Mouse (Mus musculus): Measurements from ENCODE around the gene Srebf1. TPM values are rescaled to one million over a fixed set of nuclear protein-coding genes. Genes with fewer than 3 reads are reported as not detected.
A peak's percentile ranks its signal among the peaks of the same experiment; 100 is the strongest.

Srebf1 gene
- total RNA-seq, 1 experiment from 2014 or later: 45.7 TPM

DNA sequence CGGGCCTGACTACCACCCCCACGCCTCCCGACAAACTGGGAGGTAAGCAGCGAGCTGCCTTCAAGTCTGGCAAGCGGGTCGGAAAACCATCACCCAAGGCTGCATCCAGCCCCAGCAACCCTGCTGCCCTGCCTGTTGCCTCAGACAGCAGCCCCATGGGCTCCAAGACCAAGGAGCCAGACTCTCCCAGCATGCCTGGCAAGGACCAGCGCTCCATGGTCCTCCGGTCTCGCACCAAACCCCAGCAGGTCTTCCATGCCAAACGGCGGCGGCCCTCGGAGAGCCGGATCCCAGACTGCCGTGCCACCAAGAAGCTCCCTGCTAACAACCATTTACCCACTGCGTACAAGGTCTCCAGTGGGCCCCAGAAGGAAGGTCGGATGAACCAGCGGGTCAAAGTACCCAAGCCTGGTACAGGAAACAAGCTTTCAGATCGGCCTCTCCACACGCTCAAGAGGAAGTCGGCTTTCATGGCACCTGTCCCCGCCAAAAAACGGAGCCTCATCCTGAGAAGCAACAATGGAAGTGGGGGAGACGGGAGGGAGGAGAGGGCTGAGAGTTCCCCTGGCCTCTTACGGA is 34.0 kb downstream of the Srebf1 start:
- no peak for ATAC-seq (replicated peaks; ENCODE audit: insufficient number of reproducible peaks, low FRiP score, low TSS enrichment, poor library complexity, severe bottlenecking)

GRCm38 (mm10) chr11:60187070-60187469 is 35.3 kb downstream of the Srebf1 start:
- no peak for ATAC-seq (replicated peaks; ENCODE audit: insufficient number of reproducible peaks, low FRiP score, low TSS enrichment, poor library complexity, severe bottlenecking)

- ATAC-seq (replicated peaks; ENCODE audit: insufficient number of reproducible peaks, low FRiP score, low TSS enrichment, poor library complexity, severe bottlenecking): peak; percentile 82
Measured at GRCm38 (mm10) chr11:60185396-60186231, 36.8 kb downstream of the Srebf1 start.

- ATAC-seq (replicated peaks; ENCODE audit: insufficient number of reproducible peaks, low FRiP score, low TSS enrichment, poor library complexity, severe bottlenecking): no peak; the same call in 1 of the 2 replicates
Measured at GRCm38 (mm10) chr11:60184346-60185325, 37.7 kb downstream of the Srebf1 start.

- ATAC-seq (replicated peaks; ENCODE audit: insufficient number of reproducible peaks, low FRiP score, low TSS enrichment, poor library complexity, severe bottlenecking): no peak
Measured at GRCm38 (mm10) chr11:60182741-60183140, 39.6 kb downstream of the Srebf1 start.

DNA sequence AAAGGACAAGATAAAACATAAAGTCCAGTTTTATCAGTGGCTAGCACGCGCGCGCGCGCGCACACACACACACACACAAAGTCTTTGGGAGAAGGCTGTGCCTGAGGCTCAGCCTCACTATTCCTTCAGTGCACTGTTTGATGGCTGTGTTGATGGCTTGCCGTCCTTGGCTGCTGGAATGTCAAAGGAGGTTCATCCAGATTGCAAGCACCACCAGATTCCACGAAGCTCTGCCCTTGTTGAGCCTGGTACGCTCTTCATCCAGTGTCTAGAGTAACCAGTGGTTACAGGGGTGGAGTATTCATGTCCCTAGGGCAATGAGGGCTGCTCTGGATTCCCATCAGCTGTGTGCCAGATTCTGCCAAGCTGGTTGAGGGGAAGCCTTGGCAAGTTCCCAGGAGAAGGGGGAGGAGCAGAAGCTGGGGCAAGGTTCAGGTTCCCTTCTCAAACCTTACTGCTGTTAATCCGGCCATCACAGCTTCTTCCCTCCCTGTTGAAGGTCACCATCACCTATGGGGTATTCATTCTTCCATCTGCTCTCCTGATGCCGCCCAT is 40.2 kb downstream of the Srebf1 start:
- ATAC-seq (replicated peaks; ENCODE audit: insufficient number of reproducible peaks, low FRiP score, low TSS enrichment, poor library complexity, severe bottlenecking): no peak

GRCm38 (mm10) chr11:60178506-60178905 is 43.9 kb downstream of the Srebf1 start:
- ATAC-seq (replicated peaks; ENCODE audit: insufficient number of reproducible peaks, low FRiP score, low TSS enrichment, poor library complexity, severe bottlenecking): no peak

DNA sequence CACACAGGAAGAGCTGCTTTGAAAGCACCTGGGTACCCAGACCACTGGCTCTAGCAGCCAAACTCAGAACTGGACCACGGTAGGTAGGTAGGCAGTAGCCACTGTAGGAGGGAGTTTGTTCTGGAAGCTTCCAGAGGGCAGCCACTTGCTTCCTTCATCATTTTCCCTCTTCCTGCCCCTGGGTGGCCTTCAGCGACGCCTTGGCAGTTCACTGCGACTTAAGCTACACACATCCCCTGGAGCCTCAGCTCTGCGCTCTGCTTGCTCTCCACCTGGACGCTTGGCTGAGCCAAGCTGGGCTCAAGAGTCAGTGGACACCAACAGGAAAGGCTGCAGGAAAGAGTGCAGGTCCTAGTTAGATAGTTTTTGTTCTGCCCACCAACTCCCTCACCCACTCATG is 44.4 kb downstream of the Srebf1 start:
- no peak for ATAC-seq (replicated peaks; ENCODE audit: insufficient number of reproducible peaks, low FRiP score, low TSS enrichment, poor library complexity, severe bottlenecking)

DNA sequence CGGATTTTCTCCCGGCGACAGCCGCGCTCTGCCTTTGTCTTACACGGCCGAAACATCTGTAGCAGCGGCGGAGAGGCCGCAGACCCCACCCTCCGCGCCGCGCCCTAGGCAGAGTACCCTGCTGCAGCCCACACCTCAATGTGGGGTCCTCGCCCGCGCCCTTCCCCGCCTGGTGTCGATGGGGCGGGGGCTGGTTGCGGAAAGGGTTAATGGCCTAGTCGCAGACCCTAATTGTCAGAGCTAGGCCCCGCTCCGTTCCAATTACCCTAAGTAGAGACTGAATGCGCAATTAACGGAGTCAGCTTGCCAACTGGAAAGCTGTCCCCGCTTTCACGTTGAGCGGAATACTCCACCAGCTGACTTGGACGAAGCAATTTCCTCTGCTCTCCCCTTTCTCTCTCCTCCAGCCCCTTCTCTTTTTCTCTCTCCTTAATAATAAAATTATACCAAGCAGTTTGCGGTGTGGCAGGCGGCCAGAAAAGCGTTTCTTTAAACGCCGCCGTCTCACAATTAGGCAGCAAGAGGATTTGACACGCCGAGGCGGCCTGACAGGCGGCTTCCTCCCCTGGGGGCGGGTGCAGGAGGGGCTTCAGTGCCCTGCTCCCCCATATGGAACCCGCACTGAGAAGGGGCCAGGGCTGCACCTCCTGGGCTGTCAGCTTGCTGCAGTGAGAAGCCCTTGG is 45.3 kb downstream of the Srebf1 start:
- ATAC-seq (replicated peaks; ENCODE audit: insufficient number of reproducible peaks, low FRiP score, low TSS enrichment, poor library complexity, severe bottlenecking): no peak

DNA sequence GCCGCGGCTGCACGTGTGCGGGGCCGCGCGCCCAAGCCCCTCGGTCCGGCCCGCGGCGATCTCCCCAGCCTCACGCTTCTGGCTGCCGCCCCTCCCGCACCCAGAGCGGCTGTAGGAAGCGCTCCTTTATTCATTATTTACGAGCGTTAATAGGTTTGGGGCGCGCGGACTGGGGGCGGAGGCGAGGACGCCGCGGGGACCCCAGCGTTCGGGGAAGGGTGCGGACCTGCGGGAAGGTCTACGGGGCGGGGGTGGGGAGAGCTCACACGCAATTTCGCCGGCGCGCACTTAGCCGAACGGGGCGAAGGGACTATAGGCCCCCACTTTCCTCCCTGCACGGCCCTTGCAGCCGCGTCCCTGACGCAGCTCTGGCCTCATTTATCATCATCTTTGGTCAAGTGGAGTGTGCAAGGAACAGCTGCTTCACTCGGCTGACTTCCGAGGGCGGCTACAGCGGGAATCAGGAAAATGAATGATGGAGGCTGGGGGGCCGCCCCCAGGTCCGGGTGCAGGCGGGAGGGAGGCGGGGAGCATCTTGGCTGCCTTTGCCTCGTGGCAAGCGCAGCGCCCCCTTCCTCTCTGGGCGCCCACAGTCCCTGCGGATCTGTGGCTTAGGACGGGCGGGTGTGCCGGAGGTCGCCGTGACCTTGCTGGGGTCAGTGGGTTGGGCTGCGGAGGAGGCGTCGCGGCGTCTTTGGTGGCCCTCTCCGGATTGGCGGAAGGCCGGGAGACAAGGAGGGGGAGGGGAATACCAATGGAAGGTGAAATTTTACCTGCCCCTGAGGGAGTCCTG is 46.0 kb downstream of the Srebf1 start:
- no peak for ATAC-seq (replicated peaks; ENCODE audit: insufficient number of reproducible peaks, low FRiP score, low TSS enrichment, poor library complexity, severe bottlenecking)

- no peak for ATAC-seq (replicated peaks; ENCODE audit: insufficient number of reproducible peaks, low FRiP score, low TSS enrichment, poor library complexity, severe bottlenecking)
Measured at GRCm38 (mm10) chr11:60175371-60176181, 46.8 kb downstream of the Srebf1 start.

GRCm38 (mm10) chr11:60173606-60174184 is 48.7 kb downstream of the Srebf1 start:
- ATAC-seq (replicated peaks; ENCODE audit: insufficient number of reproducible peaks, low FRiP score, low TSS enrichment, poor library complexity, severe bottlenecking): no peak

DNA sequence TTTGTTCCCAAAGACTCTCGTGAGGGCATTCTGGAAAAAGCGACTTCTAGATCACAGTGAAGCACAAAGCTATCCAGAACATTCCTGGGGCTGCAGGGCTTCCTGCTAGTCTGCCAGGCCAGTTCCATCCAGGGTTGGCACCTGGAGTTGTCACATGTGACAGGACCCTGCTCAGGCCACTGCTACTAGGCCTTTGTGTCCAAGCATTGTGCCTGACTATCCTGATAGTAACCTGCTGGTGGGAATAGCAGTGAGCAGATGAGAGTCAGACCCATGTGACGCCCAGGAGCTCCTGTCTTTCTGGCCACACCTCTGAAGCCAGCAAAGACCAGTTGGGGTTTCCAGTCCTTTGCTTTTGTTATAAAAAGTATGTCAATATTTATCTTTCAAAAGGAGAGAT is 50.3 kb downstream of the Srebf1 start:
- ATAC-seq (replicated peaks; ENCODE audit: insufficient number of reproducible peaks, low FRiP score, low TSS enrichment, poor library complexity, severe bottlenecking): no peak

DNA sequence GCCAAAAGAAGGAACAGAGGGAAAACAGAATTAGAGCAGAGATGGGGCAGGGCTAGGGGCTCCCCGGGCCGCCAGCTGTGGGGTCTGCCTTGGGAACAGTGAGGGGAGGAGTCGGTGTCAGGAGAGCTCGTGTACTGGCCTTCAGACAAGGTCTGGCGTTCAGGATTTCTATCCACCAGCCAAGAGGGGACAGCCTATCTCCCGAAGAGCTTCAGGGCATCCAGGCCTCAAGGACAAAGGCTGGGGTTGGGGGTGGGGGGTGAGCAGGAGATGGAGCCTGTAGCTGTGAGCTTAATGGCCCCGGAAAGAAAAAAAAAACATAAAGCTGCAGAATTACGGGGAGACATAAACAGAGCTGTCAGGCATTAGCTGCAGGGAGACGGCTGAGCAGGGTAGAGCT is 53.6 kb downstream of the Srebf1 start:
- ATAC-seq (replicated peaks; ENCODE audit: insufficient number of reproducible peaks, low FRiP score, low TSS enrichment, poor library complexity, severe bottlenecking): no peak

- ATAC-seq (replicated peaks; ENCODE audit: insufficient number of reproducible peaks, low FRiP score, low TSS enrichment, poor library complexity, severe bottlenecking): no peak
Measured at GRCm38 (mm10) chr11:60165076-60165475, 57.3 kb downstream of the Srebf1 start.

DNA sequence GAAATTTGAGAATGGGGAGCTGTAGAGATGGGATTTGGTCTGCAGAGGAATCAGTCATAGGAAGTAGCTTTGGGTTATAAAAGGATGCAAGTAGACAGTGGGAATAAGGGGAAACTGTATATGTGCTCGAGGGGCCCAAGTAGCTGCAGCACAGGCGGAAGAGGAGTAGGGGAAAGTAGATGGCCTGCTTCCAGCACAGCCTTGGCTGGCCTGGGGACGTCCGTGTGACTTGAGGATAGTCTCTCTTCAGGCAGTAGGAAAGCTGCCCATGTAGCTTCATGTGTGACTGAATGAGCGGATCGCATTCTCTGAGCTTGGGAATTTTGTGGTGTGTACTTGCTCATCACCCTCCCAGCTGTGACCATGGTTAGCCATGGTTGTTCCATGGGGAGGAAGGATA is 57.9 kb downstream of the Srebf1 start:
- no peak for ATAC-seq (replicated peaks; ENCODE audit: insufficient number of reproducible peaks, low FRiP score, low TSS enrichment, poor library complexity, severe bottlenecking)

GRCm38 (mm10) chr11:60163362-60163761 is 59.0 kb downstream of the Srebf1 start:
- no peak for ATAC-seq (replicated peaks; ENCODE audit: insufficient number of reproducible peaks, low FRiP score, low TSS enrichment, poor library complexity, severe bottlenecking)

Data from monocyte, adult 5-6 weeks (primary cell).